Mouse (Mus musculus) lung, postnatal 0 days (tissue): ENCODE measurements around the gene Trpv5. TPM values are rescaled to one million over a fixed set of nuclear protein-coding genes. Genes with fewer than 3 reads are reported as not detected.
A peak's percentile ranks its signal among the peaks of the same experiment; 100 is the strongest.

Experiments
- ATAC-seq: fragments of 200-750 bp; cut with Nextera tagmentation; 2 replicates; pipeline ENCODE4 v1.8.0; 2017; ENCODE audit warnings: moderate library complexity
- DNase-seq: peaks from one replicate; pipeline ENCODE4 v3.0.0-alpha.2; 2016; ENCODE audit warnings: low spot score
- H3K27ac ChIP-seq: fragments of 300-500 bp; sonication (generic); 2 replicates; pipeline ENCODE4 v1.5.1; 2014; ENCODE audit warnings: antibody characterized with exemption, mild to moderate bottlenecking, low read length, mixed read lengths
- H3K27me3 ChIP-seq: fragments of 300-500 bp; sonication (generic); replicated peaks from 2 replicates; pipeline ENCODE4 v1.6.1; 2014; ENCODE audit warnings: low read length, mixed read lengths; ENCODE audit not compliant: insufficient read depth
- H3K36me3 ChIP-seq: fragments of 300-500 bp; sonication (generic); 2 replicates; pipeline ENCODE4 v1.6.1; 2014; ENCODE audit warnings: low read length, mixed read lengths; ENCODE audit not compliant: insufficient read depth
- H3K4me1 ChIP-seq: fragments of 300-500 bp; sonication (generic); 2 replicates; pipeline ENCODE4 v1.6.1; 2014; ENCODE audit warnings: antibody characterized with exemption, low read depth, low read length, mixed read lengths; ENCODE audit not compliant: insufficient read depth
- H3K4me2 ChIP-seq: fragments of 300-500 bp; sonication (generic); replicated peaks from 2 replicates; pipeline ENCODE4 v1.6.1; 2014; ENCODE audit warnings: low read depth, mild to moderate bottlenecking, low read length, moderate library complexity, mixed read lengths
- H3K4me3 ChIP-seq: fragments of 300-500 bp; sonication (generic); 2 replicates; pipeline ENCODE4 v1.5.1; 2014; ENCODE audit warnings: low read depth, low read length
- H3K9ac ChIP-seq: fragments of 300-500 bp; sonication (generic); replicated peaks from 2 replicates; pipeline ENCODE4 v1.6.1; 2014; ENCODE audit warnings: low read depth, mild to moderate bottlenecking
- H3K9me3 ChIP-seq: fragments of 300-500 bp; sonication (generic); 2 replicates; pipeline ENCODE4 v1.6.1; 2016; ENCODE audit warnings: low read length, mixed read lengths
- CTCF ChIP-seq: IDR thresholded peaks from 2 replicates; pipeline ENCODE4 v1.5.1; 2016; ENCODE audit warnings: antibody characterized with exemption, mild to moderate bottlenecking
- EP300 ChIP-seq: IDR thresholded peaks from 2 replicates; pipeline ENCODE4 v1.6.1; 2016; ENCODE audit warnings: antibody characterized with exemption, mild to moderate bottlenecking, control low read depth
- WGBS: fragments of 180-500 bp; shearing (Covaris S2); extraction: QIAGEN DNeasy Blood & Tissue Kit; methylation state at CpG from one replicate; pipeline ENCODE4 v1.1.7; 2014; 5-methylcytosine and 5-hydroxymethylcytosine counted together
- polyA plus RNA-seq: library from polyadenylated mRNA; unstranded; fragments of >200 nt; fragmentation: Nextera tagmentation; extraction: Ambion mirVana; gene quantifications from 2 replicates; pipeline ENCODE4 v1.2.1, GENCODE M21; 2015

The Trpv5 gene
- polyA plus RNA-seq, 1 experiment from 2014 or later, result not detected

DNA sequence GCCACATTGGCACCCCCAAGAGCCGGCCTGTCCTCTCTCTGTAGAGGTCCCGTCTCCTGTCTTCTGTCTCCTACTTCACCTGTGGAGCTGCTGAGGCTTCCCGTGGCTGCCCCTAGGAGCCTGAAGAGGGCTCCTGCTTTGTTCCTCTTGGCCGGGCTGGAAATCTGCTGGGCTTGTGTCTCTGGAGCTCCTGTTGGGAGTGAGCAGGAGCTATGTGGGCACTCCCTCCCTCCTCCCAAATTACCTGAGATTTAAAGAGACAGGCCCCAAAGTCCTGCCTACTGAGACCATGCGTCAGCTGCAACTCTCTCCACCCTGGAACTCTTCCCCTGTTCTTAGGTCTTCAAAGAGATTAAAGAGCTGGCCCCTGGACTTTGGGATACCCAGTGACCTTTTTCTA lies 44.4 kb downstream of the Trpv5 start, which contains the start of gene Trpv6:
Gene Trpv6 (minus strand): TSS at position 228 of the 400 bp plus-strand sequence.
- Histone ChIP-seq H3K4me2 (peak within 1 kb of the TSS; percentile 44), H3K4me1 (no peaks in the 10 kb centered on the region), H3K9ac (0 out of 2 replicates have a peak within 1 kb of the TSS, but pooled peaks have one; percentile 12), H3K9me3 (no peaks in the 10 kb centered on the region), H3K27ac (no peak within 1 kb of the TSS), H3K36me3 (no peaks in the 10 kb centered on the region), H3K27me3 (no peaks in the 10 kb centered on the region), H3K4me3 (peak within 1 kb of the TSS; percentile 28)
- 22% methylated on average over 5 of the region's 5 CpGs for WGBS
- DNase-seq (peak; percentile 61), ATAC-seq (peak; percentile 60)
- TF ChIP-seq EP300 (no peak), CTCF (no peak)

DNA sequence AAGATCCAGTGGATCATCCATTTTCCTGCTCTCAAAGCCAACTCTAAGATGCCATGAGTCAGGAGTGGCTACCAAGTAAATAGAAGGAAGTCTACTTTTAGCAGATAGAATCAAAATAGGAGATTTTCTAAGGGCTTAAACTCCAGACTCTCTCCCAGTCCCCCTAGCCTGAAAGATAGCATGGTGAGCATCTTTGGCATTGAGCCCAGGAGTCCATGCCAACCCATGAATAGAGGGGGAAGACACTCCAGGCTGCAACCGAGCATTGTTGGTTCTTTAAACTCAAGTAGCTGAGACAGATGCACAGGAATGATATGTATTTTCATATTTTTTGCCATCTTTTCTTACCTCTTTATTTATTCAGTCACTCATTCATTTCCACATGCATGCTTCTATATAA lies 45.4 kb downstream of the Trpv5 start:
- H3K4me2 ChIP-seq, result peak overlapping the region; percentile 44; the same call in 1 of the 2 replicates
- no peaks in the 10 kb centered on the region for H3K27me3 ChIP-seq
- DNase-seq (no peak), ATAC-seq (no peak)
- 18% methylated on average over 1 of the region's 1 CpGs for WGBS
- peak overlapping the region; percentile 28; the same call in 1 of the 2 replicates for H3K4me3 ChIP-seq
- no peaks in the 10 kb centered on the region for H3K36me3 ChIP-seq
- H3K9me3 ChIP-seq, result no peaks in the 10 kb centered on the region
- TF ChIP-seq CTCF (no peak), EP300 (no peak)
- no peak overlapping the region for H3K9ac ChIP-seq
- no peaks in the 10 kb centered on the region for H3K4me1 ChIP-seq
- H3K27ac ChIP-seq, result no peak overlapping the region

DNA sequence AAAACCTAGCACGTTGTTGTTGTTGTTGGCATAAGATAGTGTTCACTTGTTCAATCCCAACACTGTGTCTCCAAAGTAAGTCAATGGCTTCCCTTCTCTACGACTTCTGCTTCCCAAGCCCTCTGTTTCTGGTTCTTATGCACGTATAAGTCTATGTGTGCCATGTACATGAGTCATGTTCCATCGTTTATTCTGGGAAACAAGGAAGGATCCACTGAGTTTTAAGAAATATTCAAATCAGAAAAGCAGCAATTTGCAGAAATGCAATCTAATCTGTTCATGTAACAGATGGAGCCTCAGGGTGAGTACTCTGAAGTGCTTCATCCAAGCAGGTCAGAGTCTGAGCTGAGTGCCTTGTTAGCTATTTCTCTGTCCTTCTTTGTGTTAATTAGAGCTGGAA lies 49.0 kb downstream of the Trpv5 start:
- no peaks in the 10 kb centered on the region for H3K4me1 ChIP-seq
- 77% methylated on average over 4 of the region's 4 CpGs for WGBS
- H3K27ac ChIP-seq, result no peak overlapping the region
- no peak for ATAC-seq
- no peaks in the 10 kb centered on the region for H3K36me3 ChIP-seq
- no peak overlapping the region for H3K4me3 ChIP-seq
- H3K27me3 ChIP-seq, result no peaks in the 10 kb centered on the region
- TF ChIP-seq EP300 (no peak), CTCF (no peak)
- H3K4me2 ChIP-seq, result no peak overlapping the region
- no peak overlapping the region for H3K9ac ChIP-seq
- H3K9me3 ChIP-seq, result no peaks in the 10 kb centered on the region
- DNase-seq, result no peak

GRCm38 (mm10) chr6:41630791-41631190 lies 49.8 kb downstream of the Trpv5 start:
- ATAC-seq, result no peak
- 56% methylated on average over 2 of the region's 2 CpGs for WGBS
- no peak overlapping the region for H3K9ac ChIP-seq

GRCm38 (mm10) chr6:41628180-41628579 lies 52.4 kb downstream of the Trpv5 start:
- 32% methylated on average over 1 of the region's 1 CpGs for WGBS
- Histone ChIP-seq H3K27me3 (no peaks in the 10 kb centered on the region), H3K27ac (no peak overlapping the region), H3K9me3 (no peaks in the 10 kb centered on the region), H3K4me3 (no peak overlapping the region), H3K4me1 (no peaks in the 10 kb centered on the region), H3K4me2 (no peak overlapping the region), H3K9ac (no peak overlapping the region), H3K36me3 (no peaks in the 10 kb centered on the region)
- no peak for ATAC-seq
- TF ChIP-seq EP300 (no peak), CTCF (no peak)
- no peak for DNase-seq

More at GRCm38 (mm10) chr6:41630791-41631190, 49.8 kb downstream of the Trpv5 start:
- Histone ChIP-seq H3K4me1 (no peaks in the 10 kb centered on the region), H3K9me3 (no peaks in the 10 kb centered on the region), H3K36me3 (no peaks in the 10 kb centered on the region), H3K4me3 (no peak overlapping the region), H3K4me2 (no peak overlapping the region), H3K27ac (no peak overlapping the region), H3K27me3 (no peaks in the 10 kb centered on the region)
- TF ChIP-seq EP300, result no peak
- peak; percentile 54 for TF ChIP-seq CTCF
- peak; percentile 30 for DNase-seq

GRCm38 (mm10) chr6:41622661-41623060 lies 57.9 kb downstream of the Trpv5 start:
- Histone ChIP-seq H3K4me1 (no peaks in the 10 kb centered on the region), H3K27ac (no peak overlapping the region), H3K4me3 (no peak overlapping the region), H3K4me2 (no peak overlapping the region), H3K9me3 (no peaks in the 10 kb centered on the region), H3K36me3 (no peaks in the 10 kb centered on the region), H3K27me3 (no peaks in the 10 kb centered on the region), H3K9ac (no peak overlapping the region)
- DNase-seq, result peak; percentile 22
- peak; percentile 69 for TF ChIP-seq CTCF
- TF ChIP-seq EP300, result no peak
- 68% methylated on average over 9 of the region's 9 CpGs for WGBS
- ATAC-seq, result no peak
